Mouse (Mus musculus) stomach, embryonic 14.5 days (tissue): ENCODE measurements around the gene Mup2. TPM values are rescaled to one million over a fixed set of nuclear protein-coding genes. Genes with fewer than 3 reads are reported as not detected.
"Not testable (repeated sequence)": the region's sequence is repeated elsewhere in the genome, so short reads cannot be mapped to it uniquely, and the experiment has no call there.

Source experiments
- ATAC-seq: fragments of 200-750 bp; cut with Nextera tagmentation; 2 replicates; pipeline ENCODE4 v1.8.0; 2017; ENCODE audit warnings: low read depth, moderate TSS enrichment; ENCODE audit not compliant: insufficient number of reproducible peaks, insufficient read depth, low FRiP score
- H3K27ac ChIP-seq: fragments of 300-500 bp; sonication (generic); 2 replicates; pipeline ENCODE4 v1.5.1; 2014; ENCODE audit warnings: mild to moderate bottlenecking, low read length, moderate library complexity, mixed read lengths
- H3K27me3 ChIP-seq: fragments of 300-500 bp; sonication (generic); 2 replicates; pipeline ENCODE4 v1.6.1; 2014; ENCODE audit warnings: low read length, control low read depth, mixed read lengths; ENCODE audit not compliant: control insufficient read depth, insufficient read depth
- H3K36me3 ChIP-seq: fragments of 300-500 bp; sonication (generic); 2 replicates; pipeline ENCODE4 v1.6.1; 2014; ENCODE audit warnings: mild to moderate bottlenecking, control low read depth, low read length, moderate library complexity, mixed read lengths; ENCODE audit not compliant: control insufficient read depth, insufficient read depth
- H3K4me1 ChIP-seq: fragments of 300-500 bp; sonication (generic); 2 replicates; pipeline ENCODE4 v1.6.1; 2014; ENCODE audit warnings: low read length, control low read depth, mixed read lengths; ENCODE audit not compliant: control insufficient read depth, insufficient read depth
- H3K4me2 ChIP-seq: fragments of 300-500 bp; sonication (generic); replicated peaks from 2 replicates; pipeline ENCODE4 v1.6.1; 2014; ENCODE audit warnings: low read depth, low read length, control low read depth
- H3K4me3 ChIP-seq: fragments of 300-500 bp; sonication (generic); 2 replicates; pipeline ENCODE4 v1.5.1; 2014; ENCODE audit warnings: low read depth, low read length, control low read depth
- H3K9ac ChIP-seq: fragments of 300-500 bp; sonication (generic); replicated peaks from 2 replicates; pipeline ENCODE4 v1.6.1; 2014; ENCODE audit warnings: low read depth, mild to moderate bottlenecking, control low read depth, low read length, moderate library complexity, mixed read lengths
- H3K9me3 ChIP-seq: fragments of 300-500 bp; sonication (generic); 2 replicates; pipeline ENCODE4 v1.6.1; 2016; ENCODE audit warnings: low read depth, low read length, control low read depth; ENCODE audit not compliant: control insufficient read depth
- polyA plus RNA-seq: library from polyadenylated mRNA; unstranded; fragments of >200 nt; fragmentation: Nextera tagmentation; extraction: Ambion mirVana; gene quantifications from 2 replicates; pipeline ENCODE4 v1.2.1, GENCODE M21; 2014

The Mup2 gene
- not detected in 2 replicates for polyA plus RNA-seq

DNA sequence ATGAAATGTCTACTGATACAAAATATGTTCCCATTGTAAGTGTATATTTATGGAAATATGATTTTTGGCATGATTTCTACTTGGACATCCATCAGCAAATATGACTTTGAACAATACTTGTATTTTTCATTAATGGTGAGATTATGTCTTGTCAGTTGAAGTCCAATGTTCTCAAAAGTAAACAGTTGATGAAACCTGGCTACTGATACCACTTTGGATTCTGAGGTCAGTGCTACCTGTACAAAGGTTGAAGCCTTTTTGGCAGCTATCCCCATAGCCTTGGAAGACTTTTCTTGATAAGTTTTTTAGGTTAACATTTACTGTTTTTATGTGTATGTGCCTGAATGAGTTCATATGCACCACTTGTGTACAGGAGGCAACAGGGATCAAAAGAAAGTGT is at the start of gene Mup2:
TSS of gene Mup2 (minus strand) at position 101 of the 400 bp plus-strand sequence.
- not testable (repeated sequence) for H3K27ac ChIP-seq, H3K9me3 ChIP-seq, ATAC-seq, H3K4me2 ChIP-seq, H3K27me3 ChIP-seq, H3K9ac ChIP-seq, H3K4me3 ChIP-seq, H3K4me1 ChIP-seq, H3K36me3 ChIP-seq

Other genes with a start within 250 kb of the Mup2 start
- gene Slc46a2, start 239.2 kb downstream of the Mup2 start, polyA plus RNA-seq: 0.11 and 0.12 TPM in 2 replicates
- not detected in 2 replicates for gene Mup4, start 193.6 kb downstream of the Mup2 start, polyA plus RNA-seq
- not detected in 2 replicates for gene Mup6, start 190.0 kb downstream of the Mup2 start, polyA plus RNA-seq
- gene Mup7, start 83.8 kb downstream of the Mup2 start, polyA plus RNA-seq: not detected in 2 replicates
- gene Mup8, start 68.3 kb upstream of the Mup2 start, polyA plus RNA-seq: not detected in 2 replicates